Mouse (Mus musculus): Measurements from ENCODE around the gene Tbc1d4.

DNA sequence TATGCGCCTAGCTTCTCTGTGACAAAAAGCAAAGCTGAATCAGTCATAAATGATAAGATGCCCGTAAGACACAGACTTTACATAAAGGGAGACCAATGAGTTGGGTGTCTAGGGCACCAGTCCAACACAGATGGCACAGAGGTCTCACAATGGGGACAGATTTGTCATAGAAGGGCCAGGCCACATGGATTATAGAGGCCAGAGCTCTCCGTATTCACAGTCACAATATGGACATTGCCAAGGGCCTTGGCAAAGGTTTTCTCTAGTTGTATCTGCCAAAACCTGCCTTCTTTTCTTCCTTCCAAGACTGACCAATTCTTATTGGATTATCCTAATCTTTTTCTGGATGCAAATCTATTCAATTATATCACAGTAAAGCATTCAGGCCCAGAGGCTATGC lies 171.1 kb downstream of the Tbc1d4 start:
- TF ChIP-seq BHLHE40 (IDR thresholded peaks at IDR 0.05; ENCODE audit: low read depth, low read length): no peak
- no peak for TF ChIP-seq TBP (conservative IDR thresholded peaks at IDR 0.05; ENCODE audit: low read depth, low read length)
- TF ChIP-seq POLR2A (IDR thresholded peaks at IDR 0.05; ENCODE audit: low read depth, low read length): no peak
- no peak for TF ChIP-seq ZC3H11A (IDR thresholded peaks at IDR 0.05; ENCODE audit: low read depth, low read length)
- no peak for TF ChIP-seq CTCF (conservative IDR thresholded peaks at IDR 0.05 in 1 of 2, IDR thresholded peaks at IDR 0.05 in 1 of 2; ENCODE audit: low read depth in 2 of 2, low read length in 2 of 2)
- no peak for TF ChIP-seq EP300 (IDR thresholded peaks at IDR 0.05; ENCODE audit: low read length)
- no peak for TF ChIP-seq GABPA (IDR thresholded peaks at IDR 0.05; ENCODE audit: insufficient replicate concordance, low read depth, low read length)
- no peak for TF ChIP-seq ZMIZ1 (IDR thresholded peaks at IDR 0.05; ENCODE audit: low read depth, low read length)
- no peak for TF ChIP-seq MEF2A (IDR thresholded peaks at IDR 0.05; ENCODE audit: borderline replicate concordance, low read depth, low read length)
- TF ChIP-seq NRF1 (IDR thresholded peaks at IDR 0.05; ENCODE audit: low read depth, low read length): no peak
- no peak for TF ChIP-seq MAX (IDR thresholded peaks at IDR 0.05; ENCODE audit: low read length)

All from CH12.LX (cell line).